Mouse (Mus musculus) left cerebral cortex, adult 18-20 months (tissue): ENCODE measurements at regions not wholly inside any gene's neighbourhood (a gene's known extent, or its start where the extent isn't known, plus 50 kb on each side); places are given as distances from the start of the nearest gene placed in this dataset.
A peak's percentile ranks its signal among the peaks of the same experiment; 100 is the strongest.

Source experiments
- DNase-seq, 2 experiments: peaks; one replicate each; pipeline ENCODE4 v3.0.0; 2021 to 2022; ENCODE audit warnings: low spot score in 2 of 2, mixed read lengths in 1 of 2

- no peak for DNase-seq
Measured at GRCm38 (mm10) chr2:174884232-174885225, 124.1 kb downstream of the Edn3 start.

GRCm38 (mm10) chr2:174892658-174893057, 117.4 kb upstream of the Gm14444 start:
- no peak for DNase-seq

GRCm38 (mm10) chr2:174897424-174897823, 112.6 kb upstream of the Gm14444 start:
- no peak for DNase-seq

GRCm38 (mm10) chr2:174899940-174900670, 109.9 kb upstream of the Gm14444 start:
- DNase-seq: no peak

GRCm38 (mm10) chr2:174900671-174900991, 109.4 kb upstream of the Gm14444 start:
- DNase-seq: peak; percentile 60 to 66

- peak in 1 of 2 experiments; percentile 4 for DNase-seq
Measured at GRCm38 (mm10) chr2:174901801-174902200, 108.2 kb upstream of the Gm14444 start.

- DNase-seq: no peak
Measured at GRCm38 (mm10) chr2:174903627-174904026, 106.4 kb upstream of the Gm14444 start.

- DNase-seq: peak; percentile 25 to 63
Measured at GRCm38 (mm10) chr2:174905865-174906639, 104.0 kb upstream of the Gm14444 start.

GRCm38 (mm10) chr2:174917146-174917905, 92.7 kb upstream of the Gm14444 start:
- DNase-seq: no peak

- DNase-seq: no peak
Measured at GRCm38 (mm10) chr2:174917975-174918374, 92.1 kb upstream of the Gm14444 start.

GRCm38 (mm10) chr2:174922208-174922607, 87.8 kb upstream of the Gm14444 start:
- no peak for DNase-seq

GRCm38 (mm10) chr2:174929718-174930117, 80.3 kb upstream of the Gm14444 start:
- no peak for DNase-seq

- DNase-seq: peak; percentile 79 to 90
Measured at GRCm38 (mm10) chr2:174932137-174933012, 77.7 kb upstream of the Gm14444 start.

GRCm38 (mm10) chr2:174933013-174933353, 77.1 kb upstream of the Gm14444 start:
- no peak for DNase-seq

- DNase-seq: no peak
Measured at GRCm38 (mm10) chr2:174936665-174937064, 73.4 kb upstream of the Gm14444 start.

- no peak for DNase-seq
Measured at GRCm38 (mm10) chr2:174937930-174938329, 72.1 kb upstream of the Gm14444 start.

GRCm38 (mm10) chr2:174942221-174942620, 67.8 kb upstream of the Gm14444 start:
- DNase-seq: no peak

- no peak for DNase-seq
Measured at GRCm38 (mm10) chr2:174948106-174948505, 61.9 kb upstream of the Gm14444 start.
